Mouse (Mus musculus) liver (tissue): ENCODE measurements at regions not wholly inside any gene's neighbourhood (a gene's known extent, or its start where the extent isn't known, plus 50 kb on each side); places are given as distances from the start of the nearest gene placed in this dataset.

ENCODE experiments used
- DNase-seq: peaks from one replicate; pipeline ENCODE4 v3.0.0-alpha.2; 2020; ENCODE audit warnings: mixed read lengths

- no peak for DNase-seq
These were observed 624.7 kb upstream of the Arpp21 start for GRCm38 (mm10) chr9:112860307-112860893.

GRCm38 (mm10) chr9:112841473-112841872 is 605.7 kb upstream of the Arpp21 start:
- DNase-seq: no peak

- DNase-seq: no peak
These were observed 603.5 kb upstream of the Arpp21 start for GRCm38 (mm10) chr9:112839071-112839793.

GRCm38 (mm10) chr9:112837563-112837962 is 601.8 kb upstream of the Arpp21 start:
- no peak for DNase-seq

GRCm38 (mm10) chr9:112834441-112835245 is 598.9 kb upstream of the Arpp21 start:
- no peak for DNase-seq

GRCm38 (mm10) chr9:112831102-112831501 is 595.4 kb upstream of the Arpp21 start:
- no peak for DNase-seq

- DNase-seq: no peak
These were observed 592.9 kb upstream of the Arpp21 start for GRCm38 (mm10) chr9:112828602-112829001.

- no peak for DNase-seq
These were observed 590.9 kb upstream of the Arpp21 start for GRCm38 (mm10) chr9:112826592-112826991.

GRCm38 (mm10) chr9:112821940-112822339 is 586.2 kb upstream of the Arpp21 start:
- no peak for DNase-seq

GRCm38 (mm10) chr9:112811946-112812345 is 576.2 kb upstream of the Arpp21 start:
- no peak for DNase-seq

GRCm38 (mm10) chr9:112799583-112800220 is 564.0 kb upstream of the Arpp21 start:
- DNase-seq: no peak

GRCm38 (mm10) chr9:112793537-112793936 is 557.8 kb upstream of the Arpp21 start:
- DNase-seq: no peak

GRCm38 (mm10) chr9:112771981-112772380 is 536.2 kb upstream of the Arpp21 start:
- no peak for DNase-seq

GRCm38 (mm10) chr9:112744616-112745015 is 508.9 kb upstream of the Arpp21 start:
- no peak for DNase-seq

GRCm38 (mm10) chr9:112743871-112744590 is 508.3 kb upstream of the Arpp21 start:
- no peak for DNase-seq

- DNase-seq: no peak
These were observed 500.0 kb upstream of the Arpp21 start for GRCm38 (mm10) chr9:112735761-112736160.

- no peak for DNase-seq
These were observed 489.8 kb upstream of the Arpp21 start for GRCm38 (mm10) chr9:112725523-112725922.

- DNase-seq: no peak
These were observed 489.4 kb upstream of the Arpp21 start for GRCm38 (mm10) chr9:112725103-112725502.

- no peak for DNase-seq
These were observed 487.6 kb upstream of the Arpp21 start for GRCm38 (mm10) chr9:112723346-112723745.

GRCm38 (mm10) chr9:112722501-112722900 is 486.8 kb upstream of the Arpp21 start:
- DNase-seq: no peak

- no peak for DNase-seq
These were observed 479.5 kb upstream of the Arpp21 start for GRCm38 (mm10) chr9:112715197-112715762.

- DNase-seq: no peak
These were observed 443.1 kb upstream of the Arpp21 start for GRCm38 (mm10) chr9:112678866-112679265.
